Mouse (Mus musculus) heart, embryonic 10.5 days (tissue): ENCODE measurements around the gene Rasal2. TPM values are rescaled to one million over a fixed set of nuclear protein-coding genes. Genes with fewer than 3 reads are reported as not detected.

Experiments
- DNase-seq: peaks from one replicate; pipeline ENCODE4 v3.0.0-alpha.2; 2017; ENCODE audit warnings: low spot score
- H3K27ac ChIP-seq: fragments of 300-500 bp; sonication (generic); 2 replicates; pipeline ENCODE4 v1.5.1; 2016; ENCODE audit warnings: mild to moderate bottlenecking
- H3K27me3 ChIP-seq: fragments of 300-500 bp; sonication (generic); 2 replicates; pipeline ENCODE4 v1.6.1; 2016; ENCODE audit warnings: mild to moderate bottlenecking; ENCODE audit not compliant: poor library complexity, insufficient read depth, severe bottlenecking
- H3K36me3 ChIP-seq: fragments of 300-500 bp; sonication (generic); 2 replicates; pipeline ENCODE4 v1.6.1; 2016; ENCODE audit warnings: mild to moderate bottlenecking, moderate library complexity
- H3K4me1 ChIP-seq: fragments of 300-500 bp; sonication (generic); 2 replicates; pipeline ENCODE4 v1.6.1; 2016; ENCODE audit warnings: mild to moderate bottlenecking
- H3K4me3 ChIP-seq: fragments of 300-500 bp; sonication (generic); 2 replicates; pipeline ENCODE4 v1.5.1; 2016; ENCODE audit warnings: mild to moderate bottlenecking, moderate library complexity
- H3K9me3 ChIP-seq: fragments of 300-500 bp; sonication (generic); 2 replicates; pipeline ENCODE4 v1.6.1; 2016; ENCODE audit warnings: mild to moderate bottlenecking, moderate library complexity
- WGBS: fragments of 180-500 bp; shearing (Covaris S2); methylation state at CpG from one replicate; pipeline ENCODE4 v1.1.7; 2016; 5-methylcytosine and 5-hydroxymethylcytosine counted together
- polyA plus RNA-seq: library from polyadenylated mRNA; unstranded; fragments of >200 nt; fragmentation: Nextera tagmentation; extraction: Ambion mirVana; gene quantifications from 2 replicates; pipeline ENCODE4 v1.2.1, GENCODE M21; 2016

The Rasal2 gene
- polyA plus RNA-seq, 1 experiment from 2014 or later, result 13.2 TPM

DNA sequence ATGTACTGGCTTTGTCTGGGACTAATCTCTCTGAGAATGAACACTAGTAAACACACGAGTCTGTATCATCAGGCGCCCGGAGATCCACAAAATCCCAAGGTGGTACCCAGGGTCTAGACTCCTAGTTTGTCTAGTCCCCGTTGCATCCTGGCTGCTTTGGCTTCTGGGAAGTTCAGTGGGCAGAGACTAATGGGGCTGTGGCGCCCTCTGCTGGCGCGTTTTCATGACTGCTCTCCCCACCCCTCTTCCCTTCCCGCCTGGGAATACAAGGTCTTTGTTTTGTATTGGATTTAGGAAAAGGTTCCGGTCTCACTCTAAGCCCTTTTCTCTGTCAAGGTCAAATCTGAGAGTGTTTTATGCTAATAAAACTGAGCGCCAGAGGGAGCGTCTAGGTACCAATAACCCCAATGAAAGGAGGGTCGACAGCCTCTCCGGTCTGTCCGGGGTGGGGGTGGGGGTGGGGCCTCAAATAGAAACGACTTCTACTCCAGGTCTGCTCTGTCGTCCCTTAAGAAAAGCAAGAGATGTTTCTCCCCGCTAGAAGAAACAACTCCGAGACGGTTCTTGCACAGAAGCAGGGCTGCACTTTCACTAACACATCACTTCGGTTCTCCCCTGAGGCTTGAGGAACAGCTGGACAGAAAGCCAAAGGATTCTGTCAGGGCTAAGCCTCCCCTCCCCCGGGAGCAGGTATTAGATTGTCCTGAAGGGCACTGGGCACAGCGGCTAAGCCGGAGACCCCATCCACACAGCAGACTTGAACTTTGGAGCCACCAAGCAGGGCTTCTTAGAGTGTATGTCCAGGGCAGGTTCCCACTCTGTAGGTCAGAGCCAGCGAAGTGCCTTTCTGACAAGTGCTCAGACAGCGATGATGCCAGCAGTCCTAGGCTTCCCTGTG is 326.0 kb downstream of the Rasal2 start:
- Histone ChIP-seq H3K27me3 (no peaks in the 10 kb centered on the region), H3K9me3 (no peaks in the 10 kb centered on the region), H3K4me3 (peak overlapping the region; percentile 61), H3K27ac (peak overlapping the region; percentile 87), H3K36me3 (no peaks in the 10 kb centered on the region), H3K4me1 (peaks cover 23% of the 10 kb centered on the region)
- no peak for DNase-seq
- 9% methylated on average over 25 of the region's 25 CpGs for WGBS

Other genes starting within 250 kb of the Rasal2 start
- 15.1 and 31.1 TPM in 2 replicates for gene Cryzl2, start 46.0 kb upstream of the Rasal2 start, polyA plus RNA-seq
- 0.71 and 1.9 TPM in 2 replicates for gene Sec16b, start 94.1 kb upstream of the Rasal2 start, polyA plus RNA-seq